Mouse (Mus musculus): ENCODE measurements around the gene Prdx3. TPM values are rescaled to one million over a fixed set of nuclear protein-coding genes. Genes with fewer than 3 reads are reported as not detected.

Prdx3 gene
- polyA plus RNA-seq, 2 experiments = 217 to 411 TPM

DNA sequence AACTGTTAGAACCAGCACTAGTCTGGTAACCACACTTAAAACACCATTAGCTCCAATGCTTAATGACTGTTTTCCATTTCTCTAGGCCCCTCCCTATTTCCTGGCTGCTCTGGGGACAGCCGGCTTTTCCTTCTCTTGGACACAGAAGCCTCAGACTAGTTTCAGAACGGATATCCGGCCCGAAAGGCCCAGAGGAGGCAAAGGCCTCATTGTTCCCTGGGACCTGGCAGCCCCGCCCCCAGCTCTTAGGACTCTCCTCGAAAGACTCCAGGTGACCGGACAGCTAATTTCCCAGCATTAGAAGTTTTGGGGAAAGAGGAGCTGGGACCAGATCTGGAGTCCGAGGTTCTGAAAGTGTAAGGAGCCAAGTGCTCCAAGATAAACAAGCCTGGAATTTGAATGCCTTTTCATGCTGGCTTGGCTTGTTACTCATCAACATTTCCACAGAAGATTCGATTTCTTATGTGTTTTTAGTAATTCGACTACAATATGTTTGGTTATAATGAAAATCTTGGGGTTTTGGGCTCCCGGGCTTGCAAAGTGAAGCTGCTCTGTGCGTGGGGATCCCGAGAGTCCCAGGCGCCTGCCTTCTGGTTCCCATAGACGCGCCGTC lies 14.9 kb upstream of the Prdx3 start:
- no peak for DNase-seq (ENCODE audit: low read depth in 3 of 3, low spot score in 3 of 3)
- ATAC-seq (ENCODE audit: insufficient read depth) = peak; percentile 21; the same call in 1 of the 2 replicates
- peaks cover 23 to 29% of the 10 kb centered on the region in 2 experiments for H3K4me1 ChIP-seq (replicated peaks; ENCODE audit: control insufficient read depth in 2 of 2, insufficient read depth in 2 of 2, low read length in 1 of 2)

DNA sequence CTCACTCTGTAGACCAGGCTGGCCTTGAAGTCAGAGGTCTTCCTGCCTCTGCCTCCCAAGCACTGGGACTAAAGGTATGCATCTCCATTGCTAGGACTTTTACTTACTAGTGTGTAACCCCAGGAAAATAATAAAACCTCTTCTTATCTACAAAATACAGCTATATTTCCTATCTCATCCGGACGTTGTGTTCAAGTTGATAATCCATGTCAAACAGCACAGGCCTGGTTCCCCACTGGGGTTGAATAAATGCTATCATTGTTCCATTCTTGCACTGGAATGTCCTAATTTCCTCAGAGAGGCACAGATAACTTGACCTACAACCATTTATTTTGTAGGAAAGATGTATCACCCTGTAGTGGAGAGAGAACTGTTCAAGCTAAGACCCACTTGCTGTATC lies 13.3 kb upstream of the Prdx3 start:
- WGBS (ENCODE audit: insufficient replicate concordance) = 19% methylated on average over 2 of the region's 2 CpGs
- TF ChIP-seq CTCF (IDR thresholded peaks at IDR 0.05; ENCODE audit: low read depth) (no peak), EP300 (IDR thresholded peaks at IDR 0.05; ENCODE audit: low read depth) (peak; percentile 90)
- Histone ChIP-seq H3K27me3 (ENCODE audit: control insufficient read depth, insufficient read depth, low read length) (no peaks in the 10 kb centered on the region; the same call in none of the 2 replicates), H3K27ac (peak overlapping the region; percentile 73), H3K4me2 (ENCODE audit: low read depth) (peak overlapping the region; percentile 35), H3K9me3 (ENCODE audit: control insufficient read depth, low read length) (no peaks in the 10 kb centered on the region), H3K36me3 (replicated peaks; ENCODE audit: control insufficient read depth, insufficient read depth, low read depth) (no peaks in the 10 kb centered on the region), H3K4me1 (replicated peaks; ENCODE audit: control insufficient read depth in 2 of 2, insufficient read depth in 2 of 2, low read length in 1 of 2) (peaks cover 23 to 29% of the 10 kb centered on the region in 2 experiments), H3K9ac (replicated peaks) (peak overlapping the region; percentile 25; the same call in 1 of the 2 replicates), H3K4me3 (ENCODE audit: insufficient read depth in 1 of 2, low read depth in 2 of 2, low read length in 2 of 2) (no peak overlapping the region)
- ATAC-seq (ENCODE audit: insufficient read depth) (peak; percentile 2; the same call in 1 of the 2 replicates), DNase-seq (ENCODE audit: low read depth in 3 of 3, low spot score in 3 of 3) (peak; percentile 59 to 66 (median 61))

More for the DNA sequence above, 14.9 kb upstream of the Prdx3 start:
- H3K27ac ChIP-seq = peak overlapping the region; percentile 85
- WGBS (ENCODE audit: insufficient replicate concordance) = 5% methylated on average over 17 of the region's 17 CpGs
- H3K4me2 ChIP-seq (ENCODE audit: low read depth) = peak overlapping the region; percentile 89
- H3K27me3 ChIP-seq (ENCODE audit: control insufficient read depth, insufficient read depth, low read length) = no peaks in the 10 kb centered on the region; the same call in none of the 2 replicates
- peak overlapping the region; percentile 94 for H3K9ac ChIP-seq (replicated peaks)
- no peaks in the 10 kb centered on the region for H3K36me3 ChIP-seq (replicated peaks; ENCODE audit: control insufficient read depth, insufficient read depth, low read depth)
- peak overlapping the region; percentile 85 to 90 for H3K4me3 ChIP-seq (ENCODE audit: insufficient read depth in 1 of 2, low read depth in 2 of 2, low read length in 2 of 2)
- TF ChIP-seq EP300 (IDR thresholded peaks at IDR 0.05; ENCODE audit: low read depth) (peak; percentile 13; the same call in 1 of the 2 replicates), CTCF (IDR thresholded peaks at IDR 0.05; ENCODE audit: low read depth) (no peak)
- H3K9me3 ChIP-seq (ENCODE audit: control insufficient read depth, low read length) = no peaks in the 10 kb centered on the region

DNA sequence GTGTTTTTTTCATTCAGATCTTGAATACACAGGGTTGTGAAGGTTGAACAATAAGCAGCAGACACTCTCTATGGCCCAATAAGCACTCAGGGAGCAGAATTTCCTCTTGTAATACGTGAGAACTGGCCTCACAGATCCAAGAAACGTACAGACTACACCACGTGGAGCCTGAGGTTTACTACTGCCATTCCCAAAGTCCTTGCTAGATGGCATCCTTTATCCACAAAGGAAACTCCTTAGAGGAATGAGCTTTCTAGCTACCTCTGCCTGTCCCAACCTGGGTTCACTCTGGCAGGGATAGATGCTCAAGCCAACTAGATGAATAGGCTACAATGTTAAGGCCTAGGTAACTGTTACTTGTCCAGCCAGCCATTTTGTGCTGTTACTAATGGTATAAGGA lies 8.8 kb upstream of the Prdx3 start:
- H3K9ac ChIP-seq (replicated peaks) = no peak overlapping the region
- H3K9me3 ChIP-seq (ENCODE audit: control insufficient read depth, low read length) = no peaks in the 10 kb centered on the region
- H3K4me2 ChIP-seq (ENCODE audit: low read depth) = no peak overlapping the region
- TF ChIP-seq EP300 (IDR thresholded peaks at IDR 0.05; ENCODE audit: low read depth) (no peak), CTCF (IDR thresholded peaks at IDR 0.05; ENCODE audit: low read depth) (no peak; the same call in 1 of the 2 replicates)
- H3K4me3 ChIP-seq (ENCODE audit: insufficient read depth in 1 of 2, low read depth in 2 of 2, low read length in 2 of 2) = no peak overlapping the region
- ATAC-seq (ENCODE audit: insufficient read depth) (no peak), DNase-seq (ENCODE audit: low read depth in 3 of 3, low spot score in 3 of 3) (no peak)
- no peak overlapping the region for H3K27ac ChIP-seq
- WGBS (ENCODE audit: insufficient replicate concordance) = 45% methylated on average over 3 of the region's 3 CpGs
- peaks cover 8 to 9% of the 10 kb centered on the region in 2 experiments for H3K4me1 ChIP-seq (replicated peaks; ENCODE audit: control insufficient read depth in 2 of 2, insufficient read depth in 2 of 2, low read length in 1 of 2)
- no peaks in the 10 kb centered on the region for H3K36me3 ChIP-seq (replicated peaks; ENCODE audit: control insufficient read depth, insufficient read depth, low read depth)
- no peaks in the 10 kb centered on the region for H3K27me3 ChIP-seq (ENCODE audit: control insufficient read depth, insufficient read depth, low read length)

GRCm38 (mm10) chr19:60873501-60873900 lies 855 bp downstream of the Prdx3 start:
- ATAC-seq (ENCODE audit: insufficient read depth) (no peak), DNase-seq (ENCODE audit: low read depth in 3 of 3, low spot score in 3 of 3) (no peak)
- peak overlapping the region; percentile 95 for H3K27ac ChIP-seq
- peaks cover 42% of the 10 kb centered on the region for H3K36me3 ChIP-seq (replicated peaks; ENCODE audit: control insufficient read depth, insufficient read depth, low read depth)
- peak overlapping the region; percentile 90 for H3K9ac ChIP-seq (replicated peaks)
- H3K4me3 ChIP-seq (ENCODE audit: insufficient read depth in 1 of 2, low read depth in 2 of 2, low read length in 2 of 2) = peak overlapping the region; percentile 92 to 96
- no peaks in the 10 kb centered on the region for H3K27me3 ChIP-seq (ENCODE audit: control insufficient read depth, insufficient read depth, low read length)
- H3K4me1 ChIP-seq (replicated peaks; ENCODE audit: control insufficient read depth in 2 of 2, insufficient read depth in 2 of 2, low read length in 1 of 2) = peaks cover 22% of the 10 kb centered on the region in 2 experiments
- WGBS (ENCODE audit: insufficient replicate concordance) = 1% methylated on average over 4 of the region's 4 CpGs
- no peaks in the 10 kb centered on the region for H3K9me3 ChIP-seq (ENCODE audit: control insufficient read depth, low read length)
- TF ChIP-seq EP300 (IDR thresholded peaks at IDR 0.05; ENCODE audit: low read depth) (no peak), CTCF (IDR thresholded peaks at IDR 0.05; ENCODE audit: low read depth) (no peak)
- H3K4me2 ChIP-seq (ENCODE audit: low read depth) = peak overlapping the region; percentile 80

DNA sequence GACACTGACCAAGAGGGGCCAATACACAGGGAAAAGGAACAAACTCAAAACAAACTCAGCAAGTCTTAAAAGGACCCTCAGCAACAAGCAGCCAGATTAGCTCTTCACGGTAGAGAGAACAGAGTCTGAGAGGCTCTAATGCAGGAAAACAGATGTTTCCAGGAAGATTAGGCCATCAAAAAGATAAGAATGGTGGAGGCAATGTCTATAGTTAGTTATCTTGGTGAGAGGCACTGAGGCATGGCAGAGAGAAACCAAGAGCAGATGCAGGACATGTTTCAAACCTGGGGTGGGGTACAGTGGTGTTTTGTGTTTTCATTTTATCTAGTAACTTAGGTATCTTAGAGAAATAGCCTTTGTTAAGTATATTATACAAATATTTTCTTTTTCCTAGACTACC lies 2.1 kb downstream of the Prdx3 start:
- H3K4me1 ChIP-seq (replicated peaks; ENCODE audit: control insufficient read depth in 2 of 2, insufficient read depth in 2 of 2, low read length in 1 of 2) = peaks cover 22% of the 10 kb centered on the region in 2 experiments
- peak overlapping the region; percentile 90 for H3K9ac ChIP-seq (replicated peaks)

More for the DNA sequence above, 2.1 kb downstream of the Prdx3 start:
- no peak for TF ChIP-seq CTCF (IDR thresholded peaks at IDR 0.05; ENCODE audit: low read depth)
- TF ChIP-seq EP300 (IDR thresholded peaks at IDR 0.05; ENCODE audit: low read depth) = peak; percentile 94
- DNase-seq (ENCODE audit: low read depth in 3 of 3, low spot score in 3 of 3) (peak in 2 of 3 experiments; percentile 70 to 78), ATAC-seq (ENCODE audit: insufficient read depth) (peak; percentile 72)
- H3K27me3 ChIP-seq (ENCODE audit: control insufficient read depth, insufficient read depth, low read length) = no peaks in the 10 kb centered on the region
- H3K4me3 ChIP-seq (ENCODE audit: insufficient read depth in 1 of 2, low read depth in 2 of 2, low read length in 2 of 2) = peak overlapping the region; percentile 92 to 96
- 3% methylated on average over 1 of the region's 1 CpGs for WGBS (ENCODE audit: insufficient replicate concordance)
- H3K36me3 ChIP-seq (replicated peaks; ENCODE audit: control insufficient read depth, insufficient read depth, low read depth) = peaks cover 52% of the 10 kb centered on the region
- peak overlapping the region; percentile 80 for H3K4me2 ChIP-seq (ENCODE audit: low read depth)
- no peaks in the 10 kb centered on the region for H3K9me3 ChIP-seq (ENCODE audit: control insufficient read depth, low read length)
- peak overlapping the region; percentile 95 for H3K27ac ChIP-seq

All from liver, embryonic 14.5 days (tissue).